Mouse (Mus musculus) MEL (cell line): ENCODE measurements around the gene Scrn3.

Experiments
- CTCF ChIP-seq, 3 experiments: IDR thresholded peaks in 2 of 3; conservative IDR thresholded peaks in 1 of 3; 2 replicates each; pipeline ENCODE4 v1.5.1; 2011 to 2012; ENCODE audit warnings: low read length in 3 of 3, low read depth in 2 of 3, mild to moderate bottlenecking in 2 of 3, improper control_type of control experiment in 1 of 3, inconsistent platforms in 1 of 3, mixed read lengths in 1 of 3, moderate library complexity in 1 of 3; ENCODE audit not compliant: control insufficient read depth in 1 of 3, insufficient read depth in 1 of 3, poor library complexity in 1 of 3, severe bottlenecking in 1 of 3
- EP300 ChIP-seq, 2 experiments: IDR thresholded peaks; 2 replicates each; pipeline ENCODE4 v1.6.1; 2011; ENCODE audit warnings: improper control_type of control experiment in 2 of 2, low read length in 2 of 2, low read depth in 1 of 2, mild to moderate bottlenecking in 1 of 2
- MAFK ChIP-seq: IDR thresholded peaks from 2 replicates; pipeline ENCODE4 v1.6.1; 2011; ENCODE audit warnings: low read depth, mild to moderate bottlenecking, low read length, improper control_type of control experiment, borderline replicate concordance
- MXI1 ChIP-seq: IDR thresholded peaks from 2 replicates; pipeline ENCODE4 v1.6.1; 2011; ENCODE audit warnings: mild to moderate bottlenecking, low read depth, low read length, improper control_type of control experiment
- RAD21 ChIP-seq: IDR thresholded peaks from 2 replicates; pipeline ENCODE4 v1.6.1; 2011; ENCODE audit warnings: mild to moderate bottlenecking, low read depth, low read length, improper control_type of control experiment
- SMC3 ChIP-seq: IDR thresholded peaks from 2 replicates; pipeline ENCODE4 v1.6.1; 2011; ENCODE audit warnings: low read depth, low read length, improper control_type of control experiment
- TAL1 ChIP-seq: IDR thresholded peaks from 2 replicates; pipeline ENCODE4 v1.6.1; 2012; ENCODE audit warnings: mild to moderate bottlenecking, inconsistent platforms, low read length, moderate library complexity, mixed read lengths

DNA sequence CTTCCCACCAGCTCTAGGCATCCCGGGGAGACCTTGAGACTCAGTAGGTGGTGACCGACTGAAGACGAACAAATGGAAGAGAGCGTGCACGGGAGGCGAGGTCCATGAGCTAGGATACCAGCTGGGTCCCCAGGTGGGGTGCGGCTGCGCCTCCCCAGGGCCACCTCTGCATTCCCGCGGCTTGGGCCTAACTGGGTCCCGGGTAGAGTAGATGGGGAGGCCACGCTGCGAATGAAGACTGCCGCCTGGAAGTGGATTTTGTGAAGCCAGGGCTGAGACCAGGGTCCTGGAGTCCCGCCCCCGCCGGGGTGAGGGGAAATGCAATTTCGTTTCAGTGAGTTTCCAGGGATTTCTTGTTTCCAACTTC, 34.7 kb upstream of the Scrn3 start:
- TF ChIP-seq RAD21: no peak
- no peak for TF ChIP-seq MAFK
- TF ChIP-seq CTCF (IDR thresholded peaks at IDR 0.05 in 2 of 3, conservative IDR thresholded peaks at IDR 0.05 in 1 of 3; ENCODE audit: control insufficient read depth in 1 of 3, insufficient read depth in 1 of 3, low read depth in 2 of 3, low read length in 3 of 3, poor library complexity in 1 of 3, severe bottlenecking in 1 of 3): no peak
- TF ChIP-seq SMC3: no peak
- TF ChIP-seq MXI1: no peak
- TF ChIP-seq TAL1: no peak
- TF ChIP-seq EP300 (IDR thresholded peaks at IDR 0.05; ENCODE audit: low read depth in 1 of 2, low read length in 2 of 2): no peak
